Mouse (Mus musculus) lung, adult 2 months (tissue): Measurements from ENCODE around the gene Ston2.

ENCODE experiments used
- CTCF ChIP-seq: fragments of 200-500 bp; IDR thresholded peaks from 2 replicates; pipeline ENCODE4 v1.5.1; 2011; ENCODE audit warnings: mild to moderate bottlenecking, low read length, control low read depth; ENCODE audit not compliant: insufficient read depth
- POLR2A ChIP-seq: fragments of 200-500 bp; IDR thresholded peaks from 2 replicates; pipeline ENCODE4 v1.6.1; 2011; ENCODE audit warnings: low read depth, mild to moderate bottlenecking, control low read depth, low read length, borderline replicate concordance; ENCODE audit errors: extremely low read depth

DNA sequence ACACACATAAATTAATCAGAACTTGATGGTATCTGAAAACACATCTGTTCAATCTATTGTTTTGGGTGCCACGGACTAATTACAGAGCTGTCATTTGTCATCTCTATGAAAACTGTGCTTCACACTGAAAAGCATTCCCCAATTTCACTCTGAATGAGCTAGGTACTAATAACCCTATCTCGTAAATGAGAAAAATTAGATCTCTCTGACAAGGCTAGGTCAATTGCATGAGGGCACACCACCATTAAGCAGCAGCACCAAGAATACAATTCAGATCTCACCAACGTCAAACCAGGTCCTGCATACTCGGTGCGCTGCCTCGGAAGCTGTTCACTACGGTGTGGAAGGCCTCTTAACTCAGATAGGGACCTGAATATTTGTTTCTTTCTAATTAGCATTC, 145.0 kb downstream of the Ston2 start:
- TF ChIP-seq POLR2A (no peak), CTCF (no peak)
